ENCODE assay signal across 8 mouse cellular contexts in the genomic region with DNA sequence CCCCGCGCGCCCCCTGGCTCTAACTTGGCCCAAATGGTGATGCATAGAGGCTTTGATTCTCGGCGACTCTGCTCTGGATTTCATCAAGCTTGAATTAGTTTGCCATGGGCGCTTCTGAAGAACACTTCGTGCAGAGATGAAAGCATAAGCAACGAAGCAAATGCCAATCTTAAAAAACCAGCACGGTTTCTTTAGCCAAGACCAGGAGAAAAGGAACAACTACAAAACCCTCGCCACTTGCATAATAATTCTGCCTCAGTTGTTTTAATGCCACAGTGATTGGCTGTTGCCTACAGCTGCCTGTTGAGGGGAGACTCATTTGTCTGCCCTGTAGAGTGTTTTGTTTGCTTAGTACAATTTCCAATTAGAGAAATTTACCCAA. TPM values are rescaled to one million over a fixed set of nuclear protein-coding genes. Genes with fewer than 3 reads are reported as not detected.
DNase-seq lines count a peak whose midpoint lies in the region; ATAC-seq and TF ChIP-seq lines count a peak whose summit lies in the region.

No protein-coding gene starts in this region.

- peaks cover 10% of the 10 kb centered on the region for H3K79me2 ChIP-seq in MEL (ENCODE audit: control insufficient read depth, insufficient read depth, low read length, poor library complexity)

- H3K27ac ChIP-seq in kidney, postnatal 0 days = peak overlapping the region; percentile 100
- H3K27ac ChIP-seq in MEL (ENCODE audit: control insufficient read depth, low read depth, low read length) = no peak overlapping the region
- H3K27ac ChIP-seq in forebrain, embryonic 16.5 days (ENCODE audit: low read length) = peak overlapping the region; percentile 98
- H3K27ac ChIP-seq in liver, embryonic 13.5 days = peak overlapping the region; percentile 87

- no peak for TF ChIP-seq POLR2A in MEL (IDR thresholded peaks at IDR 0.05; ENCODE audit: control insufficient read depth in 1 of 2, insufficient read depth in 1 of 2, low read depth in 1 of 2, low read length in 2 of 2, poor library complexity in 1 of 2)

- under 1% methylated on average over 10 of the region's 10 CpGs for WGBS in kidney, postnatal 0 days
- 0% methylated on average over 10 of the region's 10 CpGs for WGBS in forebrain, embryonic 16.5 days
- 7% methylated on average over 10 of the region's 10 CpGs for WGBS in liver, embryonic 13.5 days (ENCODE audit: insufficient replicate concordance)

- no peak for ATAC-seq in kidney, postnatal 0 days (replicated peaks; ENCODE audit: low FRiP score, low read depth)
- peak; percentile 29 for ATAC-seq in forebrain, embryonic 16.5 days
- no peak for ATAC-seq in liver, embryonic 13.5 days (ENCODE audit: low read depth)

- no peaks in the 10 kb centered on the region for H3K27me3 ChIP-seq in kidney, postnatal 0 days (ENCODE audit: insufficient read depth, low read length)
- no peaks in the 10 kb centered on the region for H3K27me3 ChIP-seq in MEL (ENCODE audit: control insufficient read depth in 1 of 2, insufficient read depth in 2 of 2, low read length in 2 of 2)
- H3K27me3 ChIP-seq in forebrain, embryonic 16.5 days (replicated peaks; ENCODE audit: control insufficient read depth, insufficient read depth, low read length) = no peaks in the 10 kb centered on the region
- H3K27me3 ChIP-seq in liver, embryonic 13.5 days = 0 out of 2 replicates have a peak, but pooled peaks cover 5% of the 10 kb centered on the region

- peak overlapping the region; percentile 70 for H3K4me3 ChIP-seq in kidney, postnatal 0 days (replicated peaks; ENCODE audit: low read depth, low read length)
- H3K4me3 ChIP-seq in MEL (ENCODE audit: control insufficient read depth in 1 of 2, insufficient read depth in 1 of 2, low read depth in 2 of 2, low read length in 2 of 2) = peak overlapping the region; percentile 93 to 94
- H3K4me3 ChIP-seq in forebrain, embryonic 16.5 days (replicated peaks; ENCODE audit: low read length) = peak overlapping the region; percentile 47
- H3K4me3 ChIP-seq in liver, embryonic 13.5 days (replicated peaks) = peak overlapping the region; percentile 80

- H3K36me3 ChIP-seq in kidney, postnatal 0 days (ENCODE audit: insufficient read depth, low read length) = no peaks in the 10 kb centered on the region
- peaks cover 0 to 19% of the 10 kb centered on the region in 2 experiments; a peak in 2 of 4 replicates for H3K36me3 ChIP-seq in MEL (ENCODE audit: control insufficient read depth in 1 of 2, insufficient read depth in 2 of 2, low read length in 2 of 2)
- H3K36me3 ChIP-seq in forebrain, embryonic 16.5 days (ENCODE audit: control insufficient read depth, insufficient read depth) = no peaks in the 10 kb centered on the region
- H3K36me3 ChIP-seq in liver, embryonic 13.5 days = no peaks in the 10 kb centered on the region

- no peak for TF ChIP-seq RAD21 in MEL (IDR thresholded peaks at IDR 0.05; ENCODE audit: low read depth, low read length)

- no peak for TF ChIP-seq EP300 in MEL (IDR thresholded peaks at IDR 0.05; ENCODE audit: low read depth in 1 of 2, low read length in 2 of 2)

- no peaks in the 10 kb centered on the region; the same call in 1 of the 2 replicates for H3K4me1 ChIP-seq in kidney, postnatal 0 days (replicated peaks; ENCODE audit: insufficient read depth, low read length)
- peaks cover 2 to 8% of the 10 kb centered on the region in 2 experiments; a peak in 3 of 4 replicates for H3K4me1 ChIP-seq in MEL (ENCODE audit: control insufficient read depth in 1 of 2, insufficient read depth in 2 of 2, low read length in 2 of 2)
- H3K4me1 ChIP-seq in forebrain, embryonic 16.5 days (replicated peaks; ENCODE audit: control insufficient read depth, insufficient read depth, low read length) = peaks cover 36% of the 10 kb centered on the region
- H3K4me1 ChIP-seq in liver, embryonic 13.5 days (replicated peaks) = peaks cover 66% of the 10 kb centered on the region

- no peak for DNase-seq in kidney, postnatal 0 days (ENCODE audit: low spot score)
- no peak for DNase-seq in kidney, postnatal 4 days
- DNase-seq in MEL (ENCODE audit: low read depth, low spot score) = peak; percentile 43
- no peak for DNase-seq in liver, embryonic 13.5 days
- DNase-seq in adrenal gland, adult (ENCODE audit: inconsistent age in 2 of 2, low spot score in 1 of 2) = no peak
- DNase-seq in cerebellum, postnatal 10 days = no peak
- no peak for DNase-seq in spleen, adult 18-20 months

- H3K4me2 ChIP-seq in kidney, postnatal 0 days (ENCODE audit: low read length) = peak overlapping the region; percentile 79
- peak overlapping the region; percentile 78 for H3K4me2 ChIP-seq in forebrain, embryonic 16.5 days (ENCODE audit: low read length)
- H3K4me2 ChIP-seq in liver, embryonic 13.5 days = peak overlapping the region; percentile 92

- no peaks in the 10 kb centered on the region for H3K9me3 ChIP-seq in kidney, postnatal 0 days (replicated peaks; ENCODE audit: low read length)
- H3K9me3 ChIP-seq in MEL (replicated peaks; ENCODE audit: insufficient read depth, low read length) = no peaks in the 10 kb centered on the region
- no peaks in the 10 kb centered on the region for H3K9me3 ChIP-seq in forebrain, embryonic 16.5 days (ENCODE audit: control insufficient read depth, low read length)
- H3K9me3 ChIP-seq in liver, embryonic 13.5 days (replicated peaks) = no peaks in the 10 kb centered on the region

- TF ChIP-seq CTCF in kidney, postnatal 0 days (IDR thresholded peaks at IDR 0.05; ENCODE audit: low read depth) = no peak
- TF ChIP-seq CTCF in MEL (IDR thresholded peaks at IDR 0.05 in 2 of 3, conservative IDR thresholded peaks at IDR 0.05 in 1 of 3; ENCODE audit: control insufficient read depth in 1 of 3, insufficient read depth in 1 of 3, low read depth in 2 of 3, low read length in 3 of 3, poor library complexity in 1 of 3, severe bottlenecking in 1 of 3) = no peak

- H3K9ac ChIP-seq in kidney, postnatal 0 days (ENCODE audit: low read depth, low read length) = peak overlapping the region; percentile 98
- peak overlapping the region; percentile 93 for H3K9ac ChIP-seq in MEL (ENCODE audit: control insufficient read depth, low read depth, low read length, poor library complexity, severe bottlenecking)
- H3K9ac ChIP-seq in forebrain, embryonic 16.5 days (replicated peaks; ENCODE audit: low read depth, low read length) = peak overlapping the region; percentile 88
- H3K9ac ChIP-seq in liver, embryonic 13.5 days = peak overlapping the region; percentile 88

TF ChIP-seq in MEL, 35 proteins besides CTCF, POLR2A, EP300 and RAD21:
- TF ChIP-seq MXI1 (IDR thresholded peaks at IDR 0.05; ENCODE audit: low read depth, low read length) (no peak), NRF1 (IDR thresholded peaks at IDR 0.05; ENCODE audit: insufficient read depth, low read depth, low read length, poor library complexity, severe bottlenecking) (no peak), SIN3A (IDR thresholded peaks at IDR 0.05; ENCODE audit: low read length) (peak; percentile 6; the same call in 1 of the 2 replicates), POLR2AphosphoS5 (IDR thresholded peaks at IDR 0.05; ENCODE audit: borderline replicate concordance, low read depth, low read length) (no peak), MAX (IDR thresholded peaks at IDR 0.05; ENCODE audit: low read length) (no peak), MAFK (IDR thresholded peaks at IDR 0.05; ENCODE audit: borderline replicate concordance, low read depth, low read length) (no peak), MYB (IDR thresholded peaks at IDR 0.05; ENCODE audit: low read depth, low read length) (no peak)

RNA-seq across cellular contexts. Expression of a gene that starts 0.8 kb away (rescaled TPM):
- polyA plus RNA-seq in kidney, postnatal 0 days (2015; fragmentation: Nextera tagmentation; extraction: Ambion mirVana) = 17.9 and 21.9 TPM in 2 replicates
- total RNA-seq in MEL (2012; rRNA removed) = 37.1 and 39.4 TPM in 2 replicates
- polyA plus RNA-seq in MEL (2012; ENCODE audit: insufficient read depth in 1 of 2, insufficient read length in 2 of 2, low read depth in 1 of 2, low replicate concordance in 2 of 2, missing spikeins in 1 of 2) = 10 to 100 TPM in 1 of 2 experiments, not detected in 1; 60.0 TPM
- 8.6 and 11.4 TPM in 2 replicates for polyA plus RNA-seq in forebrain, embryonic 16.5 days (2015; fragmentation: Nextera tagmentation; extraction: Ambion mirVana)
- 5.2 and 5.5 TPM in 2 replicates for polyA plus RNA-seq in liver, embryonic 13.5 days (2015; fragmentation: Nextera tagmentation; extraction: Ambion mirVana)

RNA-seq across cellular contexts. Expression of a gene that starts 6.8 kb away (rescaled TPM):
- polyA plus RNA-seq in kidney, postnatal 0 days (2015; fragmentation: Nextera tagmentation; extraction: Ambion mirVana) = 107 and 108 TPM in 2 replicates
- total RNA-seq in MEL (2012; rRNA removed) = 47.3 and 52.3 TPM in 2 replicates
- 10 to 100 TPM; 54.7 to 90.5 TPM for polyA plus RNA-seq in MEL (2012; ENCODE audit: insufficient read depth in 1 of 2, insufficient read length in 2 of 2, low read depth in 1 of 2, low replicate concordance in 2 of 2, missing spikeins in 1 of 2)
- 152 and 163 TPM in 2 replicates for polyA plus RNA-seq in forebrain, embryonic 16.5 days (2015; fragmentation: Nextera tagmentation; extraction: Ambion mirVana)
- 53.4 and 68.8 TPM in 2 replicates for polyA plus RNA-seq in liver, embryonic 13.5 days (2015; fragmentation: Nextera tagmentation; extraction: Ambion mirVana)

RNA-seq across cellular contexts. Expression of a gene that starts 47.0 kb away (rescaled TPM):
- polyA plus RNA-seq in kidney, postnatal 0 days (2015; fragmentation: Nextera tagmentation; extraction: Ambion mirVana) = 0.28 and 0.71 TPM in 2 replicates
- not detected in 2 replicates for total RNA-seq in MEL (2012; rRNA removed)
- under 1 TPM in 1 of 2 experiments, not detected in 1; 0.74 TPM for polyA plus RNA-seq in MEL (2012; ENCODE audit: insufficient read depth in 1 of 2, insufficient read length in 2 of 2, low read depth in 1 of 2, low replicate concordance in 2 of 2, missing spikeins in 1 of 2)
- 0.38 and 0.66 TPM in 2 replicates for polyA plus RNA-seq in forebrain, embryonic 16.5 days (2015; fragmentation: Nextera tagmentation; extraction: Ambion mirVana)
- polyA plus RNA-seq in liver, embryonic 13.5 days (2015; fragmentation: Nextera tagmentation; extraction: Ambion mirVana) = not detected in 2 replicates
